Mouse (Mus musculus) liver, embryonic 13.5 days (tissue): ENCODE measurements around the gene Ctag2. TPM values are rescaled to one million over a fixed set of nuclear protein-coding genes. Genes with fewer than 3 reads are reported as not detected.

Experiments
- ATAC-seq: fragments of 200-750 bp; cut with Nextera tagmentation; 2 replicates; pipeline ENCODE4 v1.8.0; 2017; ENCODE audit warnings: low read depth, mild to moderate bottlenecking, moderate number of reproducible peaks, moderate library complexity
- DNase-seq: peaks from one replicate; pipeline ENCODE4 v3.0.0; 2022
- H3K27ac ChIP-seq: fragments of 300-500 bp; sonication (generic); 2 replicates; pipeline ENCODE4 v1.5.1; 2015; ENCODE audit warnings: moderate library complexity, mild to moderate bottlenecking, inconsistent platforms
- H3K27me3 ChIP-seq: fragments of 300-500 bp; sonication (generic); 2 replicates; pipeline ENCODE4 v1.6.1; 2015; ENCODE audit warnings: mild to moderate bottlenecking, inconsistent platforms
- H3K36me3 ChIP-seq: fragments of 300-500 bp; sonication (generic); 2 replicates; pipeline ENCODE4 v1.6.1; 2015; ENCODE audit warnings: mild to moderate bottlenecking, inconsistent platforms
- H3K4me1 ChIP-seq: fragments of 300-500 bp; sonication (generic); replicated peaks from 2 replicates; pipeline ENCODE4 v1.6.1; 2015; ENCODE audit warnings: inconsistent platforms
- H3K4me2 ChIP-seq: fragments of 300-500 bp; sonication (generic); 2 replicates; pipeline ENCODE4 v1.6.1; 2015; ENCODE audit warnings: inconsistent platforms, mild to moderate bottlenecking, moderate library complexity
- H3K4me3 ChIP-seq: fragments of 300-500 bp; sonication (generic); replicated peaks from 2 replicates; pipeline ENCODE4 v1.5.1; 2015; ENCODE audit warnings: mild to moderate bottlenecking, inconsistent platforms
- H3K9ac ChIP-seq: fragments of 300-500 bp; sonication (generic); 2 replicates; pipeline ENCODE4 v1.6.1; 2015; ENCODE audit warnings: mild to moderate bottlenecking, inconsistent platforms
- H3K9me3 ChIP-seq: fragments of 300-500 bp; sonication (generic); replicated peaks from 2 replicates; pipeline ENCODE4 v1.6.1; 2016; ENCODE audit warnings: inconsistent platforms
- WGBS: fragments of 180-500 bp; shearing (Covaris S2); methylation state at CpG from one replicate; pipeline ENCODE4 v1.1.7; 2015; ENCODE audit not compliant: insufficient replicate concordance; 5-methylcytosine and 5-hydroxymethylcytosine counted together
- polyA plus RNA-seq: library from polyadenylated mRNA; unstranded; fragments of >200 nt; fragmentation: Nextera tagmentation; extraction: Ambion mirVana; gene quantifications from 2 replicates; pipeline ENCODE4 v1.2.1, GENCODE M21; 2015

The Ctag2 gene
- not detected in 2 replicates for polyA plus RNA-seq

DNA sequence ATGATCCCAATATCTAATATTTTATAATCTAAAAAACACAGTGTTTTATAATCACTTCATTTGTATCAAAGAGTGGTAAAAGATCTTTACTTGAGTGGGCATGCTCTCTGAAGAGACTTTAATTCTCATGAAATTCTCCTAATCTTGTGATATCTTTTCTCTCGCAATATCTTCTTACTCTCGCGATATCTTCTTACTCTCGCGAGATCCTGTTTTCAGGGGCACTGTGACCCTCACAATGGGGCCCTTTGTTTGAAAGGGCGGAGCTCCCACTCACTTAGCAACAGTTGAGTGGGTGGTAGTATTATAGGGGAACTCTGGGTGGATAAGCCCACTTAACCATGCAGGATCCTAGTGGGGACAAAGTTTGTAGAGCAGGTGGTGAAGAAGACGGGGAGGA, at the start of gene Ctag2:
Gene Ctag2 (plus strand): TSS at position 301 of the 400 bp plus-strand sequence.
- WGBS: 71% methylated on average over 7 of the region's 7 CpGs
- H3K9me3 ChIP-seq: no peaks in the 10 kb centered on the region
- no peak within 1 kb of the TSS for H3K4me3 ChIP-seq
- DNase-seq (no peak), ATAC-seq (no peak)
- H3K9ac ChIP-seq: no peak within 1 kb of the TSS
- no peaks in the 10 kb centered on the region for H3K36me3 ChIP-seq
- H3K4me1 ChIP-seq: no peaks in the 10 kb centered on the region
- H3K27ac ChIP-seq: no peak within 1 kb of the TSS
- H3K4me2 ChIP-seq: no peak within 1 kb of the TSS
- no peaks in the 10 kb centered on the region for H3K27me3 ChIP-seq
